Mouse (Mus musculus): ENCODE measurements around the gene Acss3. TPM values are rescaled to one million over a fixed set of nuclear protein-coding genes. Genes with fewer than 3 reads are reported as not detected.

The Acss3 gene
- total and polyA plus RNA-seq, 2 experiments from 2014 or later, result 0.89 to 2.8 TPM

GRCm38 (mm10) chr10:107094452-107094851, 29.0 kb downstream of the Acss3 start:
- peak; percentile 89 for ATAC-seq
- Histone ChIP-seq H3K4me1 (ENCODE audit: insufficient read depth, low read length) (no peaks in the 10 kb centered on the region), H3K36me3 (ENCODE audit: insufficient read depth, low read length) (no peaks in the 10 kb centered on the region), H3K9ac (replicated peaks; ENCODE audit: low read length) (no peak overlapping the region), H3K4me2 (ENCODE audit: low read depth, low read length) (no peak overlapping the region), H3K27ac (no peak overlapping the region), H3K9me3 (ENCODE audit: low read length) (no peaks in the 10 kb centered on the region), H3K4me3 (ENCODE audit: low read length) (no peak overlapping the region), H3K27me3 (ENCODE audit: insufficient read depth, low read length) (no peaks in the 10 kb centered on the region)
- no peak for TF ChIP-seq CTCF (IDR thresholded peaks at IDR 0.05; ENCODE audit: low read depth)
- WGBS, result 34% methylated on average over 3 of the region's 3 CpGs
- peak; percentile 77 for DNase-seq (ENCODE audit: low spot score)

DNA sequence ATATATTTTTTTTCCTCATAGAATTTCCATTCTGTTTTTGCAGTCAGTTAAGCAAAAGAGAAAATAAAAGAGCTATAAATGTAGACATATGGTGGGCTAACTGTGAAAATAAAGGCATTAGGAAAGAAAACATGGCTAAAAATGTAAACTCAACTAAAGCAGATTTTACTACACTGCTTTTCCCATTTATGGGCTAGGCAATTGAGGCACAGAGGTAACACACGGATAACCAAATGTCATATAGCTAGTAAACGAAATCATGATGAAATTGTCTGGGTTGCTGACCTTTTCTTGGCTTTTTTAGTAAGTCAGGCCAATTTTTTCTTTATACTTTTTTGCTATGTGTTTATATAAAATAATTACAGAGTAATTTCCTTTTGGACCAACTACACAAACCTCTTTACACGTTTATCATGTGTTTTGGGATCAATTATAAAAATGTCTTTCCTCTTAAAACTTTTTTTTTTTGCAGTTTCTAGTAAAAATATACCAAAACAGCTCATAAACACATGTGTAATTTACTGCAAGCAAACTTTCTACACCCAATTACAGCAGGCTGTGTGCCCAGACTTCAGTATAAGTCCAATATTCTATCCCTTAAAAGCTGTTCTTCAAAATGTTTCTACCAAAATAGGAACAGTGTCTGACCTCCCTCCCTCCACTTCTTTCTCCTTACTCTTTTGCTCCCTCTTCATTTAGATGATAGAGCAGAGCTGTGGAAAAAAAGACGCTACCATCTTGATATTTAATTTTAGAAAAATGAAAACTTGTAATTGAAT, 69.4 kb downstream of the Acss3 start:
- no peak overlapping the region for H3K4me3 ChIP-seq (ENCODE audit: low read length)
- no peaks in the 10 kb centered on the region for H3K27me3 ChIP-seq (ENCODE audit: insufficient read depth, low read length)
- no peaks in the 10 kb centered on the region for H3K9me3 ChIP-seq (ENCODE audit: low read length)
- no peak for DNase-seq (ENCODE audit: low spot score)
- WGBS, result 79% methylated on average over 4 of the region's 4 CpGs
- no peak overlapping the region for H3K4me2 ChIP-seq (ENCODE audit: low read depth, low read length)
- no peak overlapping the region for H3K27ac ChIP-seq
- no peak overlapping the region for H3K9ac ChIP-seq (replicated peaks; ENCODE audit: low read length)
- no peaks in the 10 kb centered on the region for H3K4me1 ChIP-seq (ENCODE audit: insufficient read depth, low read length)
- ATAC-seq, result no peak
- no peak for TF ChIP-seq CTCF (IDR thresholded peaks at IDR 0.05; ENCODE audit: low read depth)
- no peaks in the 10 kb centered on the region for H3K36me3 ChIP-seq (ENCODE audit: insufficient read depth, low read length)

DNA sequence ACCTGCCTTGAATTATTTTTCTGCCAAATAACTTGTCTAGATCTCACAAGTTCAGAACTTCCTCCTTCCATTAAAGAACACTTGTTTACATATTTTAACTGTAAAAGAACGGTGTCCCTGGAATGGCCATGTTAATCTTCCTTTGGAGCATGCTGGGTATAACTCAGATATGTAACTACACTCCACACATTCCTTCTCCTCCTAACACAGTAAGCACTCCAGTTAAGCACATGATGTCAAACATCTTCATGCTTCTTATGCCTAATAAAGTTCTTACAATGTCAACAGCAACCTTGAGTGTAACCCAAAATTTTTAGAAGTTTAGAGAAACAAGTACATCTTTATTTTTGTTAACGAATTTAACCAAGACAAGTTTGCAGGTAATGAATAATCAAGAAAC, 73.0 kb downstream of the Acss3 start:
- TF ChIP-seq CTCF (IDR thresholded peaks at IDR 0.05; ENCODE audit: low read depth), result no peak
- no peak overlapping the region for H3K4me3 ChIP-seq (ENCODE audit: low read length)
- no peak overlapping the region for H3K9ac ChIP-seq (replicated peaks; ENCODE audit: low read length)
- DNase-seq (ENCODE audit: low spot score), result no peak
- no peak overlapping the region for H3K4me2 ChIP-seq (ENCODE audit: low read depth, low read length)
- H3K4me1 ChIP-seq (ENCODE audit: insufficient read depth, low read length), result no peaks in the 10 kb centered on the region
- 81% methylated on average over 2 of the region's 2 CpGs for WGBS
- no peaks in the 10 kb centered on the region for H3K9me3 ChIP-seq (ENCODE audit: low read length)
- ATAC-seq, result no peak
- no peaks in the 10 kb centered on the region for H3K27me3 ChIP-seq (ENCODE audit: insufficient read depth, low read length)
- H3K27ac ChIP-seq, result no peak overlapping the region
- no peaks in the 10 kb centered on the region for H3K36me3 ChIP-seq (ENCODE audit: insufficient read depth, low read length)

- no peak for TF ChIP-seq CTCF (IDR thresholded peaks at IDR 0.05; ENCODE audit: low read depth)
- DNase-seq (ENCODE audit: low spot score) (no peak), ATAC-seq (no peak)
- H3K9ac ChIP-seq (replicated peaks; ENCODE audit: low read length), result no peak overlapping the region
- WGBS, result 96% methylated on average over 1 of the region's 1 CpGs
- no peaks in the 10 kb centered on the region for H3K27me3 ChIP-seq (ENCODE audit: insufficient read depth, low read length)
- no peaks in the 10 kb centered on the region for H3K4me1 ChIP-seq (ENCODE audit: insufficient read depth, low read length)
- H3K36me3 ChIP-seq (ENCODE audit: insufficient read depth, low read length), result no peaks in the 10 kb centered on the region
- H3K4me3 ChIP-seq (ENCODE audit: low read length), result no peak overlapping the region
- H3K27ac ChIP-seq, result no peak overlapping the region
- no peaks in the 10 kb centered on the region for H3K9me3 ChIP-seq (ENCODE audit: low read length)
- no peak overlapping the region for H3K4me2 ChIP-seq (ENCODE audit: low read depth, low read length)
Measured at GRCm38 (mm10) chr10:107042656-107043055, 80.8 kb downstream of the Acss3 start.

DNA sequence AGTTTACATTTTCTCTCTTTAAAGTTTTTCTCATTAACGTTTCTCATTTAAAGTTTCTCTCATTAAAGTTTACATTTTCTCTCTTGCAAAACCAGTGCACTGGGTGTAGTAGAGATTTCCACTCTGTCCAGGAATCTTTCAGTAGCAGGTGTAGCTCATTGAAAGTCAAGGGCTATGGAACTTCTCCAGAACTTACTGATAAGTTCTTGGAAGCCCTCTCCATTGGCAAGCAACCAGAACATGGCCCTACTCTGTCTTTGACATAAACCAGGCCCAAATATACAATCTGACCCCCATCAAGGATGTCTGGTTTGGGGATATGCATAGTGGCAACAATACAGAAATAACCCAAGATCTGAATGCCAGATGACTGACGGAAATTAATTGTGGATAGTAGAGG, 82.6 kb downstream of the Acss3 start:
- DNase-seq (ENCODE audit: low spot score) (no peak), ATAC-seq (no peak)
- WGBS, result 96% methylated on average over 2 of the region's 2 CpGs
- Histone ChIP-seq H3K4me2 (ENCODE audit: low read depth, low read length) (no peak overlapping the region), H3K4me1 (ENCODE audit: insufficient read depth, low read length) (no peaks in the 10 kb centered on the region), H3K27me3 (ENCODE audit: insufficient read depth, low read length) (no peaks in the 10 kb centered on the region), H3K9ac (replicated peaks; ENCODE audit: low read length) (no peak overlapping the region), H3K9me3 (ENCODE audit: low read length) (no peaks in the 10 kb centered on the region), H3K4me3 (ENCODE audit: low read length) (no peak overlapping the region), H3K36me3 (ENCODE audit: insufficient read depth, low read length) (no peaks in the 10 kb centered on the region), H3K27ac (no peak overlapping the region)
- no peak for TF ChIP-seq CTCF (IDR thresholded peaks at IDR 0.05; ENCODE audit: low read depth)

GRCm38 (mm10) chr10:107040378-107040777, 83.1 kb downstream of the Acss3 start:
- whole genome bisulfite sequencing, result 77% methylated on average over 6 of the region's 6 CpGs
- TF ChIP-seq CTCF (IDR thresholded peaks at IDR 0.05; ENCODE audit: low read depth), result no peak

DNA sequence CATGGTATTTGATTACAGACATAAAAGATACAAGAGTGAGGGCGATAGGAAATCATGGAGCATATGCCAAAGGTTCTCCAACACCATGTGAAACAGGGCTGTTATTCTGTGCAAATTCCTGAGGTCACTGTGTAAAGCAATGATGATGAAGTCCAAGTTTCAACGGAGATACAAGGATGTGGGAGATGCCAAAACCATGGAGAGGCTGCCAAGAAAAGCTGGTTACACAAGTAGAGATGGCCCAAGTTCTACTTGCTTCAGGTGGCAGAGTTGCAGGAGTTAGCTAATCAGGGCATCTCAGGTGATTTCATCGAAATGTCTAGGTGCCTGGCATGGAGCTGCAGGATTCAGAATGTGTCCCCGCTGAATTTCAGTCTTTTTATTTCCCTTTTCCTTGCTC, 84.3 kb downstream of the Acss3 start:
- TF ChIP-seq CTCF (IDR thresholded peaks at IDR 0.05; ENCODE audit: low read depth), result no peak
- H3K27me3 ChIP-seq (ENCODE audit: insufficient read depth, low read length), result no peaks in the 10 kb centered on the region
- H3K9ac ChIP-seq (replicated peaks; ENCODE audit: low read length), result no peak overlapping the region
- H3K27ac ChIP-seq, result no peak overlapping the region
- H3K4me2 ChIP-seq (ENCODE audit: low read depth, low read length), result no peak overlapping the region
- no peak for ATAC-seq
- H3K9me3 ChIP-seq (ENCODE audit: low read length), result no peaks in the 10 kb centered on the region
- H3K4me3 ChIP-seq (ENCODE audit: low read length), result no peak overlapping the region
- no peaks in the 10 kb centered on the region for H3K4me1 ChIP-seq (ENCODE audit: insufficient read depth, low read length)
- 91% methylated on average over 4 of the region's 4 CpGs for WGBS
- no peaks in the 10 kb centered on the region for H3K36me3 ChIP-seq (ENCODE audit: insufficient read depth, low read length)
- DNase-seq (ENCODE audit: low spot score), result no peak

More at GRCm38 (mm10) chr10:107040378-107040777, 83.1 kb downstream of the Acss3 start:
- H3K27me3 ChIP-seq (ENCODE audit: insufficient read depth, low read length), result no peaks in the 10 kb centered on the region
- ATAC-seq (no peak), DNase-seq (ENCODE audit: low spot score) (no peak)
- H3K4me3 ChIP-seq (ENCODE audit: low read length), result no peak overlapping the region
- no peaks in the 10 kb centered on the region for H3K4me1 ChIP-seq (ENCODE audit: insufficient read depth, low read length)
- H3K4me2 ChIP-seq (ENCODE audit: low read depth, low read length), result no peak overlapping the region
- no peaks in the 10 kb centered on the region for H3K9me3 ChIP-seq (ENCODE audit: low read length)
- no peaks in the 10 kb centered on the region for H3K36me3 ChIP-seq (ENCODE audit: insufficient read depth, low read length)
- no peak overlapping the region for H3K27ac ChIP-seq
- H3K9ac ChIP-seq (replicated peaks; ENCODE audit: low read length), result no peak overlapping the region
